Mouse (Mus musculus) MEL (cell line): ENCODE data around the gene Lpo. TPM values are rescaled to one million over a fixed set of nuclear protein-coding genes. Genes with fewer than 3 reads are reported as not detected.

Experiments used
- DNase-seq: peaks from one replicate; pipeline ENCODE4 v3.0.0; 2011; ENCODE audit warnings: low read depth, low spot score
- H3K27ac ChIP-seq: 2 replicates; pipeline ENCODE4 v1.5.1; 2012; ENCODE audit warnings: low read depth, mild to moderate bottlenecking, control low read depth, low read length, moderate library complexity; ENCODE audit not compliant: control insufficient read depth
- H3K27me3 ChIP-seq, 2 experiments: fragments of 150-350 bp in 1 of 2; sonication (generic) in 1 of 2; 2 replicates each; pipeline ENCODE4 v1.6.1; 2012; ENCODE audit warnings: low read length in 2 of 2, mild to moderate bottlenecking in 2 of 2, improper control_type of control experiment in 1 of 2, moderate library complexity in 1 of 2; ENCODE audit not compliant: insufficient read depth in 2 of 2, control insufficient read depth in 1 of 2
- H3K36me3 ChIP-seq, 2 experiments: 2 replicates each; pipeline ENCODE4 v1.6.1; 2012 to 2014; ENCODE audit warnings: low read length in 2 of 2, improper control_type of control experiment in 1 of 2, inconsistent platforms in 1 of 2, mild to moderate bottlenecking in 1 of 2; ENCODE audit not compliant: insufficient read depth in 2 of 2, control insufficient read depth in 1 of 2
- H3K4me1 ChIP-seq, 2 experiments: fragments of 150-350 bp in 1 of 2; sonication (generic) in 1 of 2; 2 replicates each; pipeline ENCODE4 v1.6.1; 2012; ENCODE audit warnings: low read length in 2 of 2, improper control_type of control experiment in 1 of 2, mild to moderate bottlenecking in 1 of 2; ENCODE audit not compliant: insufficient read depth in 2 of 2, control insufficient read depth in 1 of 2
- H3K4me3 ChIP-seq, 2 experiments: fragments of 150-350 bp in 1 of 2; sonication (generic) in 1 of 2; 2 replicates each; pipeline ENCODE4 v1.5.1; 2012; ENCODE audit warnings: low read depth in 2 of 2, low read length in 2 of 2, mild to moderate bottlenecking in 2 of 2, moderate library complexity in 2 of 2, control low read depth in 1 of 2, improper control_type of control experiment in 1 of 2; ENCODE audit not compliant: control insufficient read depth in 1 of 2, insufficient read depth in 1 of 2
- H3K79me2 ChIP-seq: 2 replicates; pipeline ENCODE4 v1.6.1; 2012; ENCODE audit warnings: mild to moderate bottlenecking, low read length, moderate library complexity; ENCODE audit not compliant: control insufficient read depth, poor library complexity, insufficient read depth
- H3K9ac ChIP-seq: 2 replicates; pipeline ENCODE4 v1.6.1; 2012; ENCODE audit warnings: low read depth, mild to moderate bottlenecking, control low read depth, low read length, moderate library complexity; ENCODE audit not compliant: control insufficient read depth, poor library complexity, severe bottlenecking
- H3K9me3 ChIP-seq: fragments of 150-350 bp; sonication (generic); replicated peaks from 2 replicates; pipeline ENCODE4 v1.6.1; 2012; ENCODE audit warnings: mild to moderate bottlenecking, low read length, improper control_type of control experiment, moderate library complexity; ENCODE audit not compliant: insufficient read depth
- CHD1 ChIP-seq: IDR thresholded peaks from 2 replicates; pipeline ENCODE4 v1.6.1; 2012; ENCODE audit warnings: low read depth, mild to moderate bottlenecking, inconsistent platforms, low read length, improper control_type of control experiment
- CHD2 ChIP-seq: IDR thresholded peaks from 2 replicates; pipeline ENCODE4 v1.6.1; 2011; ENCODE audit warnings: low read length, improper control_type of control experiment
- CTCF ChIP-seq, 3 experiments: IDR thresholded peaks in 2 of 3; conservative IDR thresholded peaks in 1 of 3; 2 replicates each; pipeline ENCODE4 v1.5.1; 2011 to 2012; ENCODE audit warnings: low read length in 3 of 3, low read depth in 2 of 3, mild to moderate bottlenecking in 2 of 3, improper control_type of control experiment in 1 of 3, inconsistent platforms in 1 of 3, mixed read lengths in 1 of 3, moderate library complexity in 1 of 3; ENCODE audit not compliant: control insufficient read depth in 1 of 3, insufficient read depth in 1 of 3, poor library complexity in 1 of 3, severe bottlenecking in 1 of 3
- GABPA ChIP-seq: IDR thresholded peaks from 2 replicates; pipeline ENCODE4 v1.6.1; 2012; ENCODE audit warnings: low read depth, mild to moderate bottlenecking, inconsistent platforms, low read length, improper control_type of control experiment, moderate library complexity
- GATA1 ChIP-seq: IDR thresholded peaks from 2 replicates; pipeline ENCODE4 v1.6.1; 2011; ENCODE audit warnings: low read depth, low read length, improper control_type of control experiment
- JUND ChIP-seq: IDR thresholded peaks from 2 replicates; pipeline ENCODE4 v1.6.1; 2011; ENCODE audit warnings: low read depth, mild to moderate bottlenecking, improper control_type of control experiment, low read length
- MAZ ChIP-seq: IDR thresholded peaks from 2 replicates; pipeline ENCODE4 v1.6.1; 2012; ENCODE audit warnings: low read depth, mild to moderate bottlenecking, inconsistent platforms, low read length, improper control_type of control experiment
- MEF2A ChIP-seq: IDR thresholded peaks from 2 replicates; pipeline ENCODE4 v1.6.1; 2014; ENCODE audit warnings: low read depth, mild to moderate bottlenecking, inconsistent platforms, low read length, improper control_type of control experiment; ENCODE audit not compliant: poor library complexity, insufficient replicate concordance, severe bottlenecking; ENCODE audit errors: extremely low read depth
- MYB ChIP-seq: IDR thresholded peaks from 2 replicates; pipeline ENCODE4 v1.6.1; 2011; ENCODE audit warnings: mild to moderate bottlenecking, low read depth, low read length, improper control_type of control experiment
- NELFE ChIP-seq: IDR thresholded peaks from 2 replicates; pipeline ENCODE4 v1.6.1; 2011; ENCODE audit warnings: low read depth, low read length, improper control_type of control experiment
- POLR2A ChIP-seq, 2 experiments: IDR thresholded peaks; 2 replicates each; pipeline ENCODE4 v1.6.1; 2011 to 2012; ENCODE audit warnings: low read length in 2 of 2, mild to moderate bottlenecking in 2 of 2, control low read depth in 1 of 2, improper control_type of control experiment in 1 of 2, low read depth in 1 of 2, moderate library complexity in 1 of 2; ENCODE audit not compliant: control insufficient read depth in 1 of 2, insufficient read depth in 1 of 2, poor library complexity in 1 of 2
- POLR2AphosphoS2 ChIP-seq: IDR thresholded peaks from 2 replicates; pipeline ENCODE4 v1.6.1; 2011; ENCODE audit warnings: low read length, improper control_type of control experiment
- POLR2AphosphoS5 ChIP-seq: IDR thresholded peaks from 2 replicates; pipeline ENCODE4 v1.6.1; 2012; ENCODE audit warnings: low read depth, borderline replicate concordance, mild to moderate bottlenecking, inconsistent platforms, low read length, moderate library complexity, mixed read lengths
- RCOR1 ChIP-seq: IDR thresholded peaks from 2 replicates; pipeline ENCODE4 v1.6.1; 2012; ENCODE audit warnings: low read depth, mild to moderate bottlenecking, inconsistent platforms, low read length, improper control_type of control experiment
- SIN3A ChIP-seq: IDR thresholded peaks from 2 replicates; pipeline ENCODE4 v1.6.1; 2012; ENCODE audit warnings: low read length, improper control_type of control experiment, inconsistent platforms
- SMC3 ChIP-seq: IDR thresholded peaks from 2 replicates; pipeline ENCODE4 v1.6.1; 2011; ENCODE audit warnings: low read depth, low read length, improper control_type of control experiment
- TBP ChIP-seq: IDR thresholded peaks from 2 replicates; pipeline ENCODE4 v1.8.0; 2011; ENCODE audit warnings: low read depth, low read length, improper control_type of control experiment
- TCF12 ChIP-seq: IDR thresholded peaks from 2 replicates; pipeline ENCODE4 v1.6.1; 2014; ENCODE audit warnings: low read depth, mild to moderate bottlenecking, inconsistent platforms, low read length, improper control_type of control experiment, moderate library complexity
- UBTF ChIP-seq: IDR thresholded peaks from 2 replicates; pipeline ENCODE4 v1.6.1; 2012; ENCODE audit warnings: low read depth, mild to moderate bottlenecking, inconsistent platforms, low read length, improper control_type of control experiment, moderate library complexity, borderline replicate concordance; ENCODE audit not compliant: insufficient read depth
- USF2 ChIP-seq, 2 experiments: IDR thresholded peaks; 2 replicates each; pipeline ENCODE4 v1.6.1; 2011 to 2012; ENCODE audit warnings: improper control_type of control experiment in 2 of 2, low read length in 2 of 2, borderline replicate concordance in 1 of 2, inconsistent platforms in 1 of 2, low read depth in 1 of 2, mild to moderate bottlenecking in 1 of 2; ENCODE audit not compliant: insufficient read depth in 1 of 2
- ZKSCAN1 ChIP-seq: IDR thresholded peaks from 2 replicates; pipeline ENCODE4 v1.6.1; 2012; ENCODE audit warnings: low read depth, mild to moderate bottlenecking, inconsistent platforms, low read length, improper control_type of control experiment, moderate library complexity
- polyA plus RNA-seq, 2 experiments: library from polyadenylated mRNA; stranded (reverse) in 1 of 2; unstranded in 1 of 2; fragments of >175 nt in 1 of 2; fragments of >200 nt in 1 of 2; gene quantifications; 2 replicates each; pipeline versions ENCODE4 v1.2.1 to v1.2.4; 2012; ENCODE audit warnings: low replicate concordance in 2 of 2, low read depth in 1 of 2; ENCODE audit not compliant: insufficient read length in 2 of 2, insufficient read depth in 1 of 2, missing spikeins in 1 of 2
- total RNA-seq: library from RNA; depleted of rRNA; stranded (reverse); fragments of 300-350 nt; gene quantifications from 2 replicates; pipeline ENCODE4 v1.2.3, GENCODE M21; 2012

Gene Lpo
- total and polyA plus RNA-seq, 3 experiments: not detected

DNA sequence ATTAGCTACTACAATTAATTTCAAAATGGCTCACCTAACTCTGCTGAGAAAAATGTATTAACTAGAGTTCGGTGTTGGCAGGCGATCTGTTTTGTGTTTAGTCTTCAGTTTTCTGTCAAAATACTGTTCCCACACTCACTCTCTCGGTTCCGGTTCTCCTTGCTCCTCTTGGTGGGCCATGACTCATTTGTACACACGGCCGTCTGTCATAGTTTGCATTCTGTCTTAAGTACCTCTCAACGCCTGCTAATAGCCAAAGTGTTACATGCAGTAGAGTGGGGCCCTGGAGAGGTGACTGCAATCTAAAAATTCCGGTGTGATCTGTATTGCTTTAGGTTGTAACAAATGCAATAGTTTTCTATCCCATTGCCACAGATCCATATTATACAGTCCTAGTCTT lies 12.6 kb upstream of the Lpo start:
- no peaks in the 10 kb centered on the region for H3K36me3 ChIP-seq
- peaks cover 13 to 20% of the 10 kb centered on the region in 2 experiments for H3K27me3 ChIP-seq
- H3K4me3 ChIP-seq: no peak overlapping the region
- no peaks in the 10 kb centered on the region for H3K4me1 ChIP-seq
- no peak overlapping the region for H3K27ac ChIP-seq
- no peak overlapping the region for H3K9ac ChIP-seq
- no peaks in the 10 kb centered on the region for H3K9me3 ChIP-seq
- TF ChIP-seq CHD2 (no peak), GABPA (no peak), TCF12 (no peak), CTCF (IDR thresholded peaks at IDR 0.05 in 2 of 3, conservative IDR thresholded peaks at IDR 0.05 in 1 of 3; ENCODE audit: control insufficient read depth in 1 of 3, insufficient read depth in 1 of 3, low read depth in 2 of 3, low read length in 3 of 3, poor library complexity in 1 of 3, severe bottlenecking in 1 of 3) (no peak), POLR2A (IDR thresholded peaks at IDR 0.05; ENCODE audit: control insufficient read depth in 1 of 2, insufficient read depth in 1 of 2, low read depth in 1 of 2, low read length in 2 of 2, poor library complexity in 1 of 2) (no peak), CHD1 (no peak), USF2 (IDR thresholded peaks at IDR 0.05; ENCODE audit: borderline replicate concordance in 1 of 2, insufficient read depth in 1 of 2, low read depth in 1 of 2, low read length in 2 of 2) (no peak), GATA1 (no peak), MAZ (no peak), MYB (no peak), JUND (no peak)
- no peaks in the 10 kb centered on the region for H3K79me2 ChIP-seq
- DNase-seq: no peak

DNA sequence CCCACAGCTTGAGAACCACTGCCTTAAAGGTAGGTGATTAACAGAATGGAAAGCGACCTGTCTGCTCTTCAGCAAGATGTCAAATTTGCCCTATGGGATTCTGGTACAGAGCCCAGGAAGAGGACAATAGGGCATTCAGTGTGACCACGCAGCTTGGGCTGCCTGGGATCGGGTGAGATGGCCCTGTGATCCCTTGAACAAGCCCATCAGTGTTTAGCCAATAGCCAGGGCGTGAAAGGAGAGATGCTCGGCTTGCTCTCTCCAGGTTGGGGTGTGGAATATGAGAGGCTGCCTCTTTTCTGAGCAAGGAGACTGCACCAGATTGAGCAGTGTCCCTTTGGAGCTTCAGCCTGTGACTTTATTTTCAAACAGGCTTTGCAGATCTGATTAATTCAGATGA lies 6.6 kb downstream of the Lpo start:
- H3K4me1 ChIP-seq: no peaks in the 10 kb centered on the region
- no peak overlapping the region for H3K27ac ChIP-seq
- TF ChIP-seq SMC3 (no peak), TBP (no peak), MEF2A (no peak), ZKSCAN1 (no peak), MYB (no peak), RCOR1 (no peak), SIN3A (no peak), POLR2AphosphoS5 (no peak), UBTF (no peak), POLR2AphosphoS2 (no peak), POLR2A (IDR thresholded peaks at IDR 0.05; ENCODE audit: control insufficient read depth in 1 of 2, insufficient read depth in 1 of 2, low read depth in 1 of 2, low read length in 2 of 2, poor library complexity in 1 of 2) (no peak), CTCF (IDR thresholded peaks at IDR 0.05 in 2 of 3, conservative IDR thresholded peaks at IDR 0.05 in 1 of 3; ENCODE audit: control insufficient read depth in 1 of 3, insufficient read depth in 1 of 3, low read depth in 2 of 3, low read length in 3 of 3, poor library complexity in 1 of 3, severe bottlenecking in 1 of 3) (no peak), NELFE (no peak)
- H3K36me3 ChIP-seq: no peaks in the 10 kb centered on the region
- DNase-seq: no peak
- H3K9ac ChIP-seq: no peak overlapping the region
- peaks cover 11 to 17% of the 10 kb centered on the region in 2 experiments for H3K27me3 ChIP-seq
- H3K79me2 ChIP-seq: no peaks in the 10 kb centered on the region
- no peaks in the 10 kb centered on the region for H3K9me3 ChIP-seq
- H3K4me3 ChIP-seq: no peak overlapping the region
